Mouse (Mus musculus) urinary bladder, postnatal 25 days (tissue): ENCODE results near the gene Gm11627.
"Not testable (repeated sequence)": the region's sequence is repeated elsewhere in the genome, so short reads cannot be mapped to it uniquely, and the experiment has no call there.

Experiments
- DNase-seq: peaks from one replicate; pipeline ENCODE4 v3.0.0; 2022; ENCODE audit warnings: low spot score

The Gm11627 gene

DNA sequence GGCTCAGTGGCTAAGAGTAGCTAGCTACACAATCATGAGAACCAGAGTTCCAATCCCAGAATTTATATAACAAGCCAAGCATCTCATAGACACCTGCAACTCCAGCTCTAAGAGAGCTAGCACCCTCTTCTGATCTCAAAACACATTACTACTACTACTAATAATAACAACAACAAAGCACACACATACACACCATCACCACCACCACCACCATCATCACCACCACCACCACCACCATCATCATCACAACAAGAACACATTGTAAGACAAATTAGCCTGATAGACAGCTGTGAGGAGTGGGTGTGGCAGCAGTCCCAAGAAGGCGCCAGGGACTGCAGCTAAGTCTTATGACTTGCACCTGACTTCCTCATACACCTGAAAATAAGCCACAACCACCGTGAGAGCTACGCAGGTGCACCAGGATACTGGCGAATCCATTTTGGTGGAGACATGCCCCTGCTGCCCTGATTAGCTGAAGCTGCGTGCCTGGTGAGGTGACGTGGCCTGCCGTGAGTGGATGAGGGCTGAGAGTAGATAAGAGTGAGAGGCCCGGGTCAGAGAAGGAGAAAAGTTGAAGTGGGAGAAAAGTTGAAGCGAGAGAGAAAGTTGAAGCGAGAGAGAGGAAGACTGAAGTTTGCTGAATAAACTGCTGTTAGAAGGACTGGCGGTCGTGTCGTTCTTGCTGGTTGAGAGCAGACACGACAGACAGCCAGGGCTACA lies 14.1 kb downstream of the Gm11627 start:
- not testable (repeated sequence) for DNase-seq

DNA sequence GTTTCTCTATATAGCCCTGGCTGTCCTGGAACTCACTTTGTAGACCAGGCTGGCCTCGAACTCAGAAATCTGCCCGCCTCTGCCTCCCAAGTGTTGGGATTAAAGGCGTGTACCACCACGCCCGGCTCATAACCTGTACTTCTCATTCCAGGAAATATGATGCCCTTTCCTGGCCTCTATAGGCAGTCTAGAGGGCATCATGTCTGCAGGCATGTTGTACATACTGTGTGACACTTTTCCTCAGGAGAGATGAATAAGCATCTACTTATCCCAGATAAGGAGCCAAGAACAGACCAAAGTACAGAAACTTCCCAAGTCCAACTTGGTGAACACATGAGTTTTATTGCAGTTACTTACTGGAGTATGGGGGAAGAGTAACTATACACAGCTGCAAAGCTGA lies 20.6 kb downstream of the Gm11627 start:
- DNase-seq = no peak

DNA sequence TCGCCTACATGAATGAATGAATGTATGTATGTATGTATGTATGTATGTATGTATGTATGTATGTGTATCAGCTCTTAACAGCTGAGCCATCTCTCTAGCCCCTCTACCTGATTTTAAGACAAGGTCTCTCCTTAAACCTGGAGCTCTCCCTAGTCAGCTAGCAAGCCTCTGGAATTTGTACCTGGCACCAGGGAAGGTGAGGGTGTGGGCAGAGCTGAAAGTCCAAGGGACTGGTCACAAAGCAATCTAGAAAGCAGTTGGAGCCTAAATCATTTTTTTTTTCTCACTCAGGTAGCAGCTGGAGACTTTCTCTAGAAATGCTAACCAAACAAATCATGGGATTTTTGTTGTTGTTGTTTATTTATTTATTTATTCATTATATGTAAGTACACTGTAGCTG lies 21.9 kb downstream of the Gm11627 start:
- no peak for DNase-seq

DNA sequence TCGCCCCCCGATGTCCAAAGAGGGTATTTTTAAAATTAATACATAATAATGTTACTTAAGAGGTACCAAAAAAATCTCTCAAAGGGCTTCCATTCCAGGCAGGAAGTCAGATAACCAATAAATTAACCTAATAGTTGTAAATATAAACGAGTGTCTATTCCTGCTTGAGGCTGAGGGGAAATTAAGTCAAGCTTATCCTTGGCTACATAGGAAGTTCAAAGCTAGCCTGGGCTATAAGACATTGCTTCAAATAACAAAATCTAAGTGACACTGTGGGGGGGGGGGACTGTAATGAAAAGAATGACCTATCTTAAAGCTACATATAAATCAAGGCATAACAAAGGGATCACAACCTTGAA lies 22.6 kb downstream of the Gm11627 start:
- no peak for DNase-seq

DNA sequence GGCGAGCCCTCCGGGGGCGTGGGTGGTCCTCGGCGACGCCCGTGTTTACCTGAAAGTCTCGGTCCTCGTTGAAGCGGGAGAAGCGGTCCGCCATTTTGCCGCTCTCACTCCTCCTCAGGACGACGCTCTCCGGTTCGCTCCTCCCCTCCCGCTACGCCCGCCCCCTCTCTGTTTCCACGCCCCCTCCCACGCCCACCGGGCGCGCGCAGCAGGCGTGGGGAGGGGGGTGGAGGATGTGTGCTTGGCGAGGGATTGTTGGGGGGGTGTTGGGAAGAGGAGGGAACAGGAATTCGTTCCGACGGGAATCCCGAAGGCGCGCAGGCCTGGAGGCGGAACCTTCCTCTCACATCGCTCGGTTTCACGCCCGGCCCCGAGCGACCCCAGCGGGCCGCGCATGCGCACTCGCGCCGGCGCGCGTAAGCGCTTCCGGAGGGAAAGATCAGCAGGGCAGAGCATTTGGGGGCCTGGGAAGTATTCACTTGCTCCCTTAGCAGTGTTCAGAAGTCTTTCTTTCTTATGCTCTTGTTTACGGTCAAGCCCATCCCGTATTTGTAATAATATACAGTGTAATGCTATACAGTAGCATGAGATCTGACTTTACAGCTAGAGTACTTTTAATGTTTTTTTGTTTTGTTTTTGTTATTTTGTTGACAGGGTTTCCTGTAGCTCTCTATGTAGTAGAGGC lies 23.1 kb downstream of the Gm11627 start, which contains the start of gene Gpatch8:
TSS of gene Gpatch8 (minus strand) at position 362 of the 685 bp plus-strand sequence.
- peak; percentile 91 for DNase-seq

DNA sequence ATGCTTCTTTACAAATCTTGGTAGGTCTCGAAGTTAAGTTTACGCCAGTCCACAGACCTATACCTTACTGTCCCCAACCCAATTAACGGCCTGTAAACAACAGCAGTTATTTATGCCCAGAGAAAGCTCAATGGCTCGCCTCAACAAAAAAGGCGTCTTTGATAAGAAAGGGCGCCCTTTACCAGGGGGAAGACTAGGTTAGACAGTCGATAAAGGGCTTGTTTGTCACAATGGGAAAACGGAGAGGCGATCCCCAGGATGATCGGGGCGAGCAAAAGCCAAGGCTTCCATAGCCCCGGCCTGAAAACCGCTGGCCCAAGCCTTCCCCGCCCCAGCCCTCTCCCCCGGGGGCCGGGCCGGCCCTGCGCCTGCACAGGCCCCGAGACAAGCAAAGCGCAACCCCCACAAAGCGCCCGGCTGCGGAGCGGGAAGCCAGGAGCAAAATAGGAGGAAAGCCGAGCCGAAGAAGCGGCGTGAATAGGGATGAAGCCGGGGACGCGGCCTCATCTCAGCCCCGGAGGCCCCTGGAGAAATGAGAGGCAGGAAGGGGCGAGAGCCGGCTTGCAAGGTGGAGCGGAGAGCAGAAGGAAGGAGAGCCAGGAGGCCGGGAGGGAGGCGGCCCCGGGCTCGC lies 23.7 kb downstream of the Gm11627 start:
- peak; percentile 34 for DNase-seq

DNA sequence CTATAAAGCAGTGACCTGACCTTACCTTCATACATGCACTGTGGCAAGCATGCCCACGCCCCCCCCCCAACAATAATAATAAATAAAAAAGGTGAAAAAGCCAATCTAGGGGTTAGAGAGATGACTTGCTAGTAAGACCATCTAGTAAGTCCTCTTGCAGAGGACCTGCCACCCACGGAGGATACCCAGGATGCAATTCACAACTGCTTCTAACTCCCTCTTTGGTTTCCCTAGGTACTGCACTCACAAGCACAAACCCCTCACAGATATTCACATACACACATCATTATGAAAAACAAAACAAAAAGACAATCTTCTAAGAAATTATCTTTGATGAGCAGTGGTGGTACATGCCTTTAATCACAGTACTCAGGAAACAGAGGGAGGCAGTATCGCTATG lies 27.2 kb downstream of the Gm11627 start:
- no peak for DNase-seq

DNA sequence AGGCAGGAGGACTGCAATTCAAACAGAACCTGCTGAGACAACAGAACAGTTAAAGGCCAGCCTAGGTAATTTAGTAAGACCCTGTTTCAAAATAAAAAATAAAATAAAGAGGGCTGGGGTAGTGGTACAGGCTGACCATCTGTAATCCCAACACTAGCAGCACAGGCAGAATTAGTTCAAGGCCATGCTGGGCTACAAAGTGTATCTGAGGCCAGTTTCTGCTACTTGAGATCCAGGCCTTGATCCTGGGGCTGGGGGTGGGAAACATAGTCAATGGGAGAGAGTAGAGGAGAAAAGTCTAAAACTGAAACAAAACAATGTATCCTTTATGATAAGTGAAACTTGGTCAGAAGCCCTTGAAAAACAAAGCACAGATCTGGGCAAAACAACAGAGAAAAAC lies 28.1 kb downstream of the Gm11627 start:
- no peak for DNase-seq

DNA sequence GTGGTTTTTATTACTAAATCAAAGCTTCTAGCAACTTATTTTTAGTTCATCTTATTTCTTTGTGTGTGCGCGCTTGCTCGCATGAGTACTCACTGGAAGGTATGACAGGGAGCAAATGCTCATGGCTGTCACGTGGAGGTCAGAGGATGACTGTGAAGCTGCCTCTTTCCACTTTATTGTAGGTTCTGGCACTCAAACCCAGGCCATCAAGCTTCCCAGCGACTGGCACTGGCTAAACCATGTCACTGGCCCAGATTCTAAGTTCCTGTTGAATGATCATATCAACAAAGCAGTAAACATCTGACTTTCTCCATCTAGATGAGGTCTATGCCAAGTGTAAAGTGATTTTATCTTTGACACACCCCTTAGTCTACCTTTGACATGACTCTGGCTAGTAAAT lies 37.8 kb downstream of the Gm11627 start:
- DNase-seq = no peak

DNA sequence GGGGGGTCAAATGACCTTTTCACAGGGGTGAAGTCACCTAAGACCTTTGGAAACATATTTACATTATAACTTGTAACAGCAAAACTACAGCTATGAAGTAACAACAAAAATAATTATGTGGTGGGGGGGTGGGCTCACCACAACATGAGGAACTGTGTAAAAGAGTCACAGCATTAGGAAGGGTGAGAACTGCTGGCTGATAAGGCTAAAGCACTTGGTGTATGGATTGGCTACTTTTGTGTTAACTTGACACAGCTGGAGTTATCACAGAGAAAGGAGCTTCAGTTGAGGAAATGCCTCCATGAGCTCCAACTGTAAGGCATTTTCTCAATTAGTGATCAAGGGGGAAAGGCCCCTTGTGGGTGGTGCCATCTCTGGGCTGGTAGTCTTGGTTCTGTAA lies 39.0 kb downstream of the Gm11627 start:
- DNase-seq = not testable (repeated sequence)

DNA sequence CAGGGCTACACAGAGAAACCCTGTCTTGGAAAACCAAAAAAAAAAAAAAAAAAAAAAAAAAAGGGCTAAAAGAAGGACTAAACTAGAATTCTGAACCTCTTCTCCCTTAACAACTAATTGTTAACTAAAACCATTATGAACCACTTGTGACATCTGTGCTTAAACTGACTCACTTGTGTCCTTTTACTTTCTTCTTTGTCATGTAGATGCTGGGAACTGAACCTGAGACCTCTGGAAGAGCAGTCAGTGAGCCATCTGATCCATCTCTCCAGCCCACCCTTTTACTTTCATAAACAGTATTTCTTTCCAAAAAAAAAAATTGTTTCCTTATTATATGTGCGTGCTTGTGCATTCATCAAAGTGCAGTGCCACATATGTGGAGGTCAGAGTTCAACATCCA lies 39.6 kb downstream of the Gm11627 start:
- DNase-seq = no peak

DNA sequence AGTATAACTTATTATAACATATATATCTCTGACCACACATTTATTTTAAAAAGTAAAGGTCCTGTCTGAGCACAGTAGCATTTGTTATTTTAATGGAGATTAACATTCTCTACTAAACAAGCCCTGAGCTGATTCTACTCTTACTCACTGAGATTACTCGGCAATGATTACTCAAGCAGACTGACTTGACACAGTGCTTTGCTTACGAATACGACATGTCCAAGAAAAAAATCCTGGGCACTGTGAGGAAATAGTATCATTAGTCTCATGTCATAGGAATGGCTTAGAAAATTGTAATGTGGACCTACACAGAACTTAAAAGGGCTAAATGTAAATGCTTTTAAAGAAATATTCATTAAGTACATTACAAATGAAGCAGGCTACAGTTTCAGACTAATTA lies 43.1 kb downstream of the Gm11627 start:
- DNase-seq = no peak

DNA sequence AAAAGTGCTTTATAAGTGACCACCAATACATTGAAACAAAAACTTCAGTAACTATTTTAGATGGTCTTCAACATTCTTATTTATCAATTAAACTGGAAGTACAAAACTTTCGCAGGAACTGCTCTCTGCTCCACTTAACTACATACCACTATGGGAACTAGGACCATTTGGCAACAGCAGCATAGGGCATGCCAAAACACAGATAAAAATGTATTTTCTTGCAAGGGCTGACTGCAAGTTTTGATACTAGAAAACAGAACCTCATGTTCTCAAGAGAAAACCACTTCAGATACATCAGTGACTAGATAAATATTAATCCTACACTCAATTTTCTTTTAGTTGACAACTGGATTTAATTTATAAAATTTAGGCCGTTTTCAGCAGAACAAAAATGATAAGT lies 45.2 kb downstream of the Gm11627 start:
- DNase-seq = no peak

DNA sequence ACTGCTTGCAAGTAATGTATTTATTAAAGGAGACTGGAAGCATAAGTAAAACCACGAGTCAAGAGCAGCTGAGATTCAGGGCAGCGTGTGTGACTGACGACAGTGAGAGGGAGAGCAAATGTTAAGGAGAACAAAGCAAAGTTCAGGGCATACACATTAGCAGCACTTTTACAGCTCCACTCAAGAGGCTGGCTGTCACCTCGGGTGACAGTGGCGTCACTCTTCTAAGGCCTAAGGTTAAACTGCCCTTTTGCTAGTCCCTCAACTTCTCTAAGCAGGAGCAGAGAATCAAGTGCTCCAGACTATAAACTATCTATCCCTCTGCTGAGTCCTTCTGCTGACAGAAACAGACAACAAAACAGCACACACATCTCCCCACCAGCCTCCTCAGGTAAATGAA lies 47.8 kb downstream of the Gm11627 start:
- DNase-seq = no peak
